Mouse (Mus musculus): ENCODE measurements at regions not wholly inside any gene's neighbourhood (a gene's known extent, or its start where the extent isn't known, plus 50 kb on each side); places are given as distances from the start of the nearest gene placed in this dataset.

DNA sequence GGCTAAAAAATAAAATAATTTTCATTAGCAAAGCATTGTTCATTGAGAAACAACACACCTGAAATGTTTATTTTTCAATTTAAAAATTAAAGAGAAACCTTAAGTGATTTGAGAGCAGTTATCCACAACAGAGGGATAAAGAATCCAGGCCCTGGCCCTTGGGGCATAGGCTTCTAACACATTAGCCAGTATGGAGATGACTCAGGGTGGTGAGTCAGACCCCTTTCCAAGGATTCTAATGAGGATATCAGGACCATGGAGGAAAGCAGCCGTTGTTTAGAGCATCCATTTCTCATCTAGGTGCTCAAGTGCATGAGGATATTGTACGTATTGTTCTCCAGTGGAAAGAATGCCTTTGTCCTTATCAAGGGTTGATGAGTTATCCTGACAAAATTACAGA is 335.6 kb upstream of the Ptger4 start:
- TF ChIP-seq CTCF (conservative IDR thresholded peaks at IDR 0.05; ENCODE audit: low read length), result no peak
- no peak for TF ChIP-seq POU5F1 (IDR thresholded peaks at IDR 0.05; ENCODE audit: borderline replicate concordance, low read length)
- no peak for TF ChIP-seq NANOG (IDR thresholded peaks at IDR 0.05; ENCODE audit: borderline replicate concordance, low read length)

All from E14TG2a.4 (cell line).